ENCODE assay signal across 25 mouse cellular contexts in the genomic region with DNA sequence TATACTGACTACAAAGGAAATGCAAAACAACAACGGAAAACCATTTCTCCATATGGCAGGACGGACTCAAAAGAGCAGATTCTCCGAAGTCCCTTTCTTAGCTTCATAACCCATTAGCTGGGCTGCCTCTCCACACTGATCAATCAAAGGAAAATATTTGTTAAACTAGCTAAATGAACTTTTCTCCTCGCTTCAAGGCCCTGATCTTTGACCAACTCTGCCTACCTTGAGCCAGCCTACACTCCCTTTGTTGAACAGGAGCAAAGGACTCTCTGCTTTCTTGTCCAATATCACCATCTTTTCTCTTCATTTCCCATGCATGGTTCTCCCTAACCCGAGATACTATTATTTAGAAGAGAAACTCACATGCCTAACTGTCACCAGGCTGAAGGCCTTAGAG. TPM values are rescaled to one million over a fixed set of nuclear protein-coding genes. Genes with fewer than 3 reads are reported as not detected.
A peak's percentile ranks its signal among the peaks of the same experiment; 100 is the strongest.
DNase-seq lines count a peak whose midpoint lies in the region; ATAC-seq and TF ChIP-seq lines count a peak whose summit lies in the region.
"Had no signal": no experiment of that assay in that cellular context is flagged by ENCODE, and none has a peak within 500 bp of the region (broad histone marks: within the 10 kb centered on the region; RNA-seq: fewer than 3 reads in every experiment).

No protein-coding gene starts in this region.

- TF ChIP-seq POLR2A in kidney, adult 2 months (IDR thresholded peaks at IDR 0.05; ENCODE audit: low read depth, low read length), result no peak
- TF ChIP-seq POLR2A in liver, adult 2 months (IDR thresholded peaks at IDR 0.05; ENCODE audit: extremely low read depth, insufficient read depth, low read length), result no peak

- H3K79me2 ChIP-seq in liver, adult 2 months (ENCODE audit: control insufficient read depth, insufficient read depth, low read length), result no peaks in the 10 kb centered on the region; the same call in 1 of the 2 replicates

- no peak overlapping the region for H3K4me2 ChIP-seq in kidney, embryonic 14.5 days (replicated peaks; ENCODE audit: low read depth, low read length)
- no peak overlapping the region for H3K4me2 ChIP-seq in liver, embryonic 12.5 days
- no peak overlapping the region for H3K4me2 ChIP-seq in liver, embryonic 16.5 days (ENCODE audit: low read depth, low read length)
- no peak overlapping the region for H3K4me2 ChIP-seq in liver, embryonic 11.5 days
- H3K4me2 ChIP-seq: embryonic facial prominence, embryonic 13.5 days; embryonic facial prominence, embryonic 15.5 days; forebrain, embryonic 12.5 days had no signal

- peak; percentile 75 for DNase-seq in kidney, adult 2 months
- peak; percentile 94 for DNase-seq in liver, adult 2 months (ENCODE audit: extremely low read depth, low read depth, low spot score)
- DNase-seq in liver, embryonic 11.5 days (ENCODE audit: low spot score), result no peak
- no peak for DNase-seq in right cerebral cortex, adult 2 months (ENCODE audit: low spot score in 2 of 2)
- DNase-seq: adrenal gland, adult 2 months; adrenal gland, postnatal 10 days; adrenal gland, postnatal 25 days; cerebellum, adult 11 months; cerebellum, adult 18-20 months; cerebellum, adult 8-10 months; cerebellum, adult 9-11 months; cerebellum, postnatal 14 days; cerebellum, postnatal 36 days; embryo, embryonic 11 days had no signal

- H3K9me3 ChIP-seq in kidney, embryonic 14.5 days (ENCODE audit: control insufficient read depth, low read length), result no peaks in the 10 kb centered on the region
- no peaks in the 10 kb centered on the region for H3K9me3 ChIP-seq in liver, embryonic 12.5 days (replicated peaks)
- no peaks in the 10 kb centered on the region for H3K9me3 ChIP-seq in liver, embryonic 16.5 days (replicated peaks; ENCODE audit: control insufficient read depth, low read length)
- no peaks in the 10 kb centered on the region for H3K9me3 ChIP-seq in liver, embryonic 11.5 days (ENCODE audit: control insufficient read depth, low read length)
- H3K9me3 ChIP-seq: embryonic facial prominence, embryonic 13.5 days; embryonic facial prominence, embryonic 15.5 days; forebrain, embryonic 10.5 days; forebrain, embryonic 12.5 days had no signal

- no peak overlapping the region for H3K4me3 ChIP-seq in kidney, adult 2 months (ENCODE audit: insufficient read depth, low read depth, low read length)
- H3K4me3 ChIP-seq in kidney, embryonic 14.5 days (ENCODE audit: low read length), result no peak overlapping the region
- no peak overlapping the region for H3K4me3 ChIP-seq in liver, adult 2 months (ENCODE audit: insufficient read depth, low read depth, low read length)
- no peak overlapping the region for H3K4me3 ChIP-seq in liver, embryonic 12.5 days
- H3K4me3 ChIP-seq in liver, embryonic 16.5 days (ENCODE audit: low read depth, low read length), result no peak overlapping the region
- no peak overlapping the region for H3K4me3 ChIP-seq in liver, embryonic 11.5 days (ENCODE audit: low read depth, low read length)
- H3K4me3 ChIP-seq: embryonic facial prominence, embryonic 13.5 days; embryonic facial prominence, embryonic 15.5 days; erythroblast, embryonic 14.5 days; forebrain, embryonic 10.5 days; forebrain, embryonic 12.5 days had no signal

- no peak overlapping the region for H3K9ac ChIP-seq in kidney, embryonic 14.5 days (ENCODE audit: low read depth, low read length)
- no peak overlapping the region for H3K9ac ChIP-seq in liver, adult 2 months (ENCODE audit: low read depth, low read length)
- no peak overlapping the region for H3K9ac ChIP-seq in liver, embryonic 12.5 days
- H3K9ac ChIP-seq in liver, embryonic 16.5 days (ENCODE audit: low read depth, low read length), result no peak overlapping the region
- no peak overlapping the region for H3K9ac ChIP-seq in liver, embryonic 11.5 days (ENCODE audit: low read depth, low read length)
- H3K9ac ChIP-seq: embryonic facial prominence, embryonic 13.5 days; embryonic facial prominence, embryonic 15.5 days; forebrain, embryonic 12.5 days had no signal

- no peaks in the 10 kb centered on the region for H3K36me3 ChIP-seq in kidney, adult 2 months (ENCODE audit: control insufficient read depth, insufficient read depth, low read length)
- H3K36me3 ChIP-seq in kidney, embryonic 14.5 days (ENCODE audit: control insufficient read depth, insufficient read depth, low read length), result no peaks in the 10 kb centered on the region
- no peaks in the 10 kb centered on the region for H3K36me3 ChIP-seq in liver, adult 2 months (ENCODE audit: control insufficient read depth, insufficient read depth, low read length)
- no peaks in the 10 kb centered on the region for H3K36me3 ChIP-seq in liver, embryonic 12.5 days
- H3K36me3 ChIP-seq in liver, embryonic 16.5 days (ENCODE audit: control insufficient read depth, insufficient read depth), result no peaks in the 10 kb centered on the region
- H3K36me3 ChIP-seq in liver, embryonic 11.5 days (ENCODE audit: control insufficient read depth, insufficient read depth, low read length), result no peaks in the 10 kb centered on the region
- H3K36me3 ChIP-seq: embryonic facial prominence, embryonic 13.5 days; embryonic facial prominence, embryonic 15.5 days; forebrain, embryonic 10.5 days; forebrain, embryonic 12.5 days had no signal

- TF ChIP-seq CTCF in kidney, adult 2 months (conservative IDR thresholded peaks at IDR 0.05; ENCODE audit: insufficient read depth, insufficient read length, low read depth, low read length), result no peak
- no peak for TF ChIP-seq CTCF in liver, adult 2 months (IDR thresholded peaks at IDR 0.05; ENCODE audit: low read depth, low read length)

- ATAC-seq in kidney, embryonic 14.5 days (ENCODE audit: low FRiP score, low TSS enrichment), result no peak
- ATAC-seq in liver, embryonic 12.5 days, result no peak
- 0 out of 2 replicates have a peak, but pooled peaks have one; percentile 6 for ATAC-seq in liver, embryonic 16.5 days (ENCODE audit: low read depth)
- no peak for ATAC-seq in liver, embryonic 11.5 days (replicated peaks; ENCODE audit: low FRiP score)
- ATAC-seq: forebrain, embryonic 14.5 days had no signal

- 64% methylated on average over 5 of the region's 5 CpGs for WGBS in kidney, adult 2 months
- WGBS in kidney, embryonic 14.5 days, result 90% methylated on average over 5 of the region's 5 CpGs
- 26% methylated on average over 5 of the region's 5 CpGs for WGBS in liver, adult 2 months
- WGBS in liver, embryonic 12.5 days (ENCODE audit: insufficient replicate concordance), result 71% methylated on average over 5 of the region's 5 CpGs
- 60% methylated on average over 5 of the region's 5 CpGs for WGBS in liver, embryonic 16.5 days (ENCODE audit: insufficient replicate concordance)
- WGBS in liver, embryonic 11.5 days, result 83% methylated on average over 5 of the region's 5 CpGs

- peak overlapping the region; percentile 87; the same call in 1 of the 2 replicates for H3K27ac ChIP-seq in kidney, adult 2 months (ENCODE audit: insufficient read depth, low read depth, low read length)
- H3K27ac ChIP-seq in kidney, embryonic 14.5 days (ENCODE audit: low read depth, low read length), result no peak overlapping the region
- H3K27ac ChIP-seq in liver, adult 2 months (replicated peaks; ENCODE audit: insufficient read depth, low read depth, low read length), result peak overlapping the region; percentile 90
- H3K27ac ChIP-seq in liver, embryonic 12.5 days, result no peak overlapping the region
- H3K27ac ChIP-seq in liver, embryonic 16.5 days (ENCODE audit: low read length), result no peak overlapping the region; the same call in 1 of the 2 replicates
- H3K27ac ChIP-seq in liver, embryonic 11.5 days (ENCODE audit: low read depth, low read length), result no peak overlapping the region
- H3K27ac ChIP-seq: embryonic facial prominence, embryonic 13.5 days; embryonic facial prominence, embryonic 15.5 days; forebrain, embryonic 10.5 days; forebrain, embryonic 12.5 days had no signal

- H3K4me1 ChIP-seq in kidney, adult 2 months (ENCODE audit: control insufficient read depth, insufficient read depth, low read length), result peaks cover 35% of the 10 kb centered on the region
- no peaks in the 10 kb centered on the region for H3K4me1 ChIP-seq in kidney, embryonic 14.5 days (ENCODE audit: control insufficient read depth, insufficient read depth, low read length)
- H3K4me1 ChIP-seq in liver, adult 2 months (ENCODE audit: control insufficient read depth, insufficient read depth, low read length), result peaks cover 59% of the 10 kb centered on the region
- no peaks in the 10 kb centered on the region for H3K4me1 ChIP-seq in liver, embryonic 12.5 days
- no peaks in the 10 kb centered on the region for H3K4me1 ChIP-seq in liver, embryonic 16.5 days (ENCODE audit: control insufficient read depth, low read depth, low read length)
- H3K4me1 ChIP-seq in liver, embryonic 11.5 days (replicated peaks; ENCODE audit: control insufficient read depth, insufficient read depth, low read length), result no peaks in the 10 kb centered on the region
- H3K4me1 ChIP-seq: embryonic facial prominence, embryonic 13.5 days; embryonic facial prominence, embryonic 15.5 days; forebrain, embryonic 10.5 days; forebrain, embryonic 12.5 days had no signal

- H3K27me3 ChIP-seq in kidney, adult 2 months (replicated peaks; ENCODE audit: control insufficient read depth, insufficient read depth, low read length), result no peaks in the 10 kb centered on the region
- H3K27me3 ChIP-seq in kidney, embryonic 14.5 days (ENCODE audit: control insufficient read depth, insufficient read depth, low read length), result no peaks in the 10 kb centered on the region
- H3K27me3 ChIP-seq in liver, adult 2 months (ENCODE audit: control insufficient read depth, insufficient read depth, low read length), result no peaks in the 10 kb centered on the region
- no peaks in the 10 kb centered on the region for H3K27me3 ChIP-seq in liver, embryonic 12.5 days (replicated peaks)
- no peaks in the 10 kb centered on the region for H3K27me3 ChIP-seq in liver, embryonic 16.5 days (ENCODE audit: control insufficient read depth, insufficient read depth, low read depth, low read length)
- no peaks in the 10 kb centered on the region for H3K27me3 ChIP-seq in liver, embryonic 11.5 days (replicated peaks; ENCODE audit: control insufficient read depth, insufficient read depth, low read length)
- H3K27me3 ChIP-seq: embryonic facial prominence, embryonic 13.5 days; embryonic facial prominence, embryonic 15.5 days; forebrain, embryonic 12.5 days had no signal

RNA-seq across cellular contexts. Expression of a gene that starts 7.1 kb away (rescaled TPM):
- polyA plus RNA-seq in kidney, adult 2 months (2012; rRNA removed), result 8.7 and 12.3 TPM in 2 replicates
- 7.1 and 9.8 TPM in 2 replicates for polyA plus RNA-seq in kidney, embryonic 14.5 days (2014; fragmentation: Nextera tagmentation; extraction: Ambion mirVana)
- total RNA-seq in liver, adult 2 months (2014; rRNA removed), result 43.4 and 63.1 TPM in 2 replicates
- polyA plus RNA-seq in liver, adult 2 months (2012; rRNA removed), result 18.5 and 22.0 TPM in 2 replicates
- 11.0 and 11.5 TPM in 2 replicates for polyA plus RNA-seq in liver, embryonic 12.5 days (2016; fragmentation: Nextera tagmentation; extraction: Ambion mirVana)
- 15.2 and 17.5 TPM in 2 replicates for polyA plus RNA-seq in liver, embryonic 16.5 days (2015; fragmentation: Nextera tagmentation; extraction: Ambion mirVana)
- polyA plus RNA-seq in liver, embryonic 11.5 days (2014; fragmentation: Nextera tagmentation; extraction: Ambion mirVana), result 13.9 and 14.5 TPM in 2 replicates

RNA-seq across cellular contexts. Expression of a gene that starts 34.6 kb away (rescaled TPM):
- 1.5 and 1.8 TPM in 2 replicates for polyA plus RNA-seq in kidney, adult 2 months (2012; rRNA removed)
- polyA plus RNA-seq in kidney, embryonic 14.5 days (2014; fragmentation: Nextera tagmentation; extraction: Ambion mirVana), result 20.5 and 23.3 TPM in 2 replicates
- 0.07 and 0.09 TPM in 2 replicates for total RNA-seq in liver, adult 2 months (2014; rRNA removed)
- polyA plus RNA-seq in liver, adult 2 months (2012; rRNA removed), result 0.05 TPM in 1 of 2 replicates, not detected in the other
- polyA plus RNA-seq in liver, embryonic 12.5 days (2016; fragmentation: Nextera tagmentation; extraction: Ambion mirVana), result 0.43 and 0.55 TPM in 2 replicates
- polyA plus RNA-seq in liver, embryonic 16.5 days (2015; fragmentation: Nextera tagmentation; extraction: Ambion mirVana), result 0.45 and 0.55 TPM in 2 replicates
- 1.3 and 1.5 TPM in 2 replicates for polyA plus RNA-seq in liver, embryonic 11.5 days (2014; fragmentation: Nextera tagmentation; extraction: Ambion mirVana)
- total RNA-seq: MEL had no signal
- polyA plus RNA-seq: C2C12; erythroblast, embryonic 14.5 days had no signal

Comparison
In these comparisons a context has a peak if more than half of its experiments do, and no peak if none do; other contexts are left out.
1. DNase-seq: peak in kidney, adult 2 months (single experiment) and liver, adult 2 months (single experiment); none in liver, embryonic 11.5 days (single experiment) and right cerebral cortex, adult 2 months (0 of 2).
2. H3K27ac ChIP-seq: peak in kidney, adult 2 months (single experiment) and liver, adult 2 months (single experiment); none in kidney, embryonic 14.5 days (single experiment), liver, embryonic 12.5 days (single experiment), liver, embryonic 16.5 days (single experiment) and liver, embryonic 11.5 days (single experiment).